ENCODE assay signal across 8 mouse cellular contexts in the genomic region with DNA sequence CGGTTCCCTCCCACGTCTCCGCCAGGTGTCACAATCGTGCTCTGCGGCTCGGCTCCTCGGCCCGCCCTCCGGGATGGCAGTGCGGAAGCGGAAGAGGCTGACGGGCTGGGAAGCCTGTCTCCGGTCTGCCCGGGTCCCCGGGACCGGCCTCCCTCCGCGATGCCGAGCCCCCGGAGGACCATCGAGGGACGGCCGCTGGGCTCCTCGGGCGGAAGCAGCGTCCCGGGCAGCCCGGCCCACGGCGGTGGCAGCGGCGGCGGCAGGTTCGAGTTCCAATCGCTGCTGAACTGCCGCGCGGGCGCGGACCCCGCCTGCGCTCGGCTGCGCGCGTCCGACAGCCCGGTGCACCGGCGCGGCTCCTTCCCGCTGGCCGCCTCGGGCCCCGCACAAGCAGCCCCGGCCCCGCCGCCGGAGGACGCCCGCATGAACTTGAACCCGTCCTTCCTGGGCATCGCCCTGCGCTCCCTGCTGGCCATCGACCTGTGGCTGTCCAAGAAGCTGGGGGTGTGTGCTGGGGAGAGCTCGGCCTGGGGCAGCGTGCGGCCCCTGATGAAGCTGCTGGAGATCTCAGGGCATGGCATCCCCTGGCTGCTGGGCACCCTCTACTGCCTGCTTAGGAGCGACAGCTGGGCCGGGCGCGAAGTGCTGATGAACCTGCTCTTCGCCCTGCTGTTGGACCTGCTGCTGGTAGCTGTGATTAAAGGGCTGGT. TPM values are rescaled to one million over a fixed set of nuclear protein-coding genes. Genes with fewer than 3 reads are reported as not detected.
DNase-seq lines count a peak whose midpoint lies in the region; ATAC-seq and TF ChIP-seq lines count a peak whose summit lies in the region.

Plpp6 (plus strand) TSS at position 112 of the 710 bp plus-strand sequence.

- H3K4me3 ChIP-seq in bone marrow, adult 2 months (replicated peaks; ENCODE audit: control insufficient read depth, low read depth, low read length) = peak within 1 kb of the TSS; percentile 91
- peak within 1 kb of the TSS; percentile 42 for H3K4me3 ChIP-seq in embryonic fibroblast, embryonic 13.5 days (ENCODE audit: insufficient read depth, low read length)
- peak within 1 kb of the TSS; percentile 96 for H3K4me3 ChIP-seq in heart, embryonic 10.5 days
- H3K4me3 ChIP-seq in kidney, embryonic 15.5 days (replicated peaks) = peak within 1 kb of the TSS; percentile 89
- peak within 1 kb of the TSS; percentile 80 for H3K4me3 ChIP-seq in liver, adult 2 months (ENCODE audit: insufficient read depth, low read depth, low read length)

- peak; percentile 42; the same call in 1 of the 2 replicates for TF ChIP-seq CTCF in bone marrow, adult 2 months (IDR thresholded peaks at IDR 0.05; ENCODE audit: control insufficient read depth, insufficient read depth, low read length)
- peak; percentile 58; the same call in 1 of the 2 replicates for TF ChIP-seq CTCF in embryonic fibroblast, embryonic 13.5 days (IDR thresholded peaks at IDR 0.05; ENCODE audit: borderline replicate concordance, insufficient read depth, low read length)
- peak; percentile 69 for TF ChIP-seq CTCF in liver, adult 2 months (IDR thresholded peaks at IDR 0.05; ENCODE audit: low read depth, low read length)

- peak within 1 kb of the TSS; percentile 85 for H3K4me2 ChIP-seq in kidney, embryonic 15.5 days

- peaks cover 5% of the 10 kb centered on the region; the same call in 1 of the 2 replicates for H3K4me1 ChIP-seq in bone marrow, adult 2 months (ENCODE audit: control insufficient read depth, insufficient read depth, low read length)
- H3K4me1 ChIP-seq in embryonic fibroblast, embryonic 13.5 days (ENCODE audit: control insufficient read depth, insufficient read depth, low read length) = peaks cover 5% of the 10 kb centered on the region; the same call in 1 of the 2 replicates
- peaks cover 26% of the 10 kb centered on the region for H3K4me1 ChIP-seq in heart, embryonic 10.5 days
- H3K4me1 ChIP-seq in kidney, embryonic 15.5 days = peaks cover 15% of the 10 kb centered on the region
- peaks cover 9% of the 10 kb centered on the region; the same call in 1 of the 2 replicates for H3K4me1 ChIP-seq in liver, adult 2 months (ENCODE audit: control insufficient read depth, insufficient read depth, low read length)

- H3K9ac ChIP-seq in kidney, embryonic 15.5 days = peak within 1 kb of the TSS; percentile 75
- H3K9ac ChIP-seq in liver, adult 2 months (ENCODE audit: low read depth, low read length) = peak within 1 kb of the TSS; percentile 87

- peak; percentile 94 for ATAC-seq in kidney, embryonic 15.5 days (replicated peaks; ENCODE audit: low FRiP score)
- ATAC-seq in monocyte, adult 5-6 weeks (replicated peaks; ENCODE audit: insufficient number of reproducible peaks, low FRiP score, low TSS enrichment, poor library complexity, severe bottlenecking) = peak; percentile 81

- H3K36me3 ChIP-seq in heart, embryonic 10.5 days = no peaks in the 10 kb centered on the region
- H3K36me3 ChIP-seq in kidney, embryonic 15.5 days = no peaks in the 10 kb centered on the region
- no peaks in the 10 kb centered on the region for H3K36me3 ChIP-seq in liver, adult 2 months (ENCODE audit: control insufficient read depth, insufficient read depth, low read length)

- TF ChIP-seq POLR2A in bone marrow, adult 2 months (IDR thresholded peaks at IDR 0.05; ENCODE audit: borderline replicate concordance, control insufficient read depth, low read depth, low read length) = peak; percentile 54; the same call in 1 of the 2 replicates
- TF ChIP-seq POLR2A in embryonic fibroblast, embryonic 13.5 days (IDR thresholded peaks at IDR 0.05; ENCODE audit: low read depth, low read length) = peak; percentile 54
- peak; percentile 47; the same call in 1 of the 2 replicates for TF ChIP-seq POLR2A in liver, adult 2 months (IDR thresholded peaks at IDR 0.05; ENCODE audit: extremely low read depth, insufficient read depth, low read length)

- no peaks in the 10 kb centered on the region for H3K9me3 ChIP-seq in heart, embryonic 10.5 days
- no peaks in the 10 kb centered on the region for H3K9me3 ChIP-seq in kidney, embryonic 15.5 days (replicated peaks)

- peak; percentile 83 for DNase-seq in A20 (ENCODE audit: low read depth, low spot score)
- DNase-seq in heart, embryonic 10.5 days (ENCODE audit: low spot score) = peak; percentile 88
- peak; percentile 66 for DNase-seq in liver, adult 2 months (ENCODE audit: extremely low read depth, low read depth, low spot score)
- peak; percentile 76 to 80 for DNase-seq in spleen, postnatal 36 days (ENCODE audit: low spot score in 2 of 2)

- WGBS in bone marrow, adult 2 months = under 1% methylated on average over 73 of the region's 73 CpGs
- WGBS in heart, embryonic 10.5 days = under 1% methylated on average over 67 of the region's 73 CpGs
- under 1% methylated on average over 68 of the region's 73 CpGs for WGBS in kidney, embryonic 15.5 days
- WGBS in liver, adult 2 months = under 1% methylated on average over 73 of the region's 73 CpGs

- 0 out of 2 replicates have a peak, but pooled peaks cover 4% of the 10 kb centered on the region for H3K79me2 ChIP-seq in liver, adult 2 months (ENCODE audit: control insufficient read depth, insufficient read depth, low read length)

- H3K27me3 ChIP-seq in heart, embryonic 10.5 days (ENCODE audit: insufficient read depth, poor library complexity, severe bottlenecking) = no peaks in the 10 kb centered on the region
- H3K27me3 ChIP-seq in kidney, embryonic 15.5 days = peaks cover 10% of the 10 kb centered on the region; the same call in 1 of the 2 replicates
- no peaks in the 10 kb centered on the region for H3K27me3 ChIP-seq in liver, adult 2 months (ENCODE audit: control insufficient read depth, insufficient read depth, low read length)

- H3K27ac ChIP-seq in bone marrow, adult 2 months (ENCODE audit: control insufficient read depth, insufficient read depth, low read depth, low read length, poor library complexity) = peak within 1 kb of the TSS; percentile 76; the same call in 1 of the 2 replicates
- H3K27ac ChIP-seq in embryonic fibroblast, embryonic 13.5 days (ENCODE audit: insufficient read depth, low read length) = no peak within 1 kb of the TSS
- peak within 1 kb of the TSS; percentile 96 for H3K27ac ChIP-seq in heart, embryonic 10.5 days
- peak within 1 kb of the TSS; percentile 79 for H3K27ac ChIP-seq in kidney, embryonic 15.5 days
- H3K27ac ChIP-seq in liver, adult 2 months (replicated peaks; ENCODE audit: insufficient read depth, low read depth, low read length) = peak within 1 kb of the TSS; percentile 47

RNA-seq across cellular contexts. Expression of gene Plpp6, which starts in this region (rescaled TPM):
- polyA plus RNA-seq in bone marrow, adult 2 months (2011; ENCODE audit: insufficient read depth, insufficient read length, low replicate concordance, missing spikeins) = 1.6 and 3.5 TPM in 2 replicates
- polyA plus RNA-seq in embryonic fibroblast, embryonic 13.5 days (2011; ENCODE audit: insufficient read length, low read depth, missing spikeins) = 7.6 and 7.9 TPM in 2 replicates
- polyA plus RNA-seq in heart, embryonic 10.5 days (2016; fragmentation: Nextera tagmentation; extraction: Ambion mirVana) = 4.6 and 6.1 TPM in 2 replicates
- polyA plus RNA-seq in kidney, embryonic 15.5 days (2015; fragmentation: Nextera tagmentation; extraction: Ambion mirVana) = 9.0 and 9.9 TPM in 2 replicates
- 6.9 and 7.2 TPM in 2 replicates for total RNA-seq in liver, adult 2 months (2014; rRNA removed)
- 8.3 and 9.4 TPM in 2 replicates for polyA plus RNA-seq in liver, adult 2 months (2012; rRNA removed)
- 6.7 to 12.2 TPM (median 11.9 TPM) in 3 replicates for total RNA-seq in monocyte, adult 5-6 weeks (2017)

Comparison
In these comparisons a context has a peak if more than half of its experiments do, and no peak if none do; other contexts are left out.
1. H3K4me3 ChIP-seq: peak in every context shown above with its lines; median percentile 96 in heart, embryonic 10.5 days; 91 in bone marrow, adult 2 months; 89 in kidney, embryonic 15.5 days; 80 in liver, adult 2 months; 42 in embryonic fibroblast, embryonic 13.5 days.